Mouse (Mus musculus) cerebellum, adult 9-10 months (tissue): ENCODE data around the gene Supt5.

Experiments used
- DNase-seq: peaks from one replicate; pipeline ENCODE4 v3.0.0; 2022

The Supt5 gene

GRCm38 (mm10) chr7:28350155-28350883 is 11.8 kb upstream of the Supt5 start, which contains the start of gene Rps16:
Rps16 (plus strand) TSS chr7:28350652.
- peak; percentile 96 for DNase-seq

GRCm38 (mm10) chr7:28348601-28349000 is 10.1 kb upstream of the Supt5 start:
- no peak for DNase-seq

GRCm38 (mm10) chr7:28347746-28348145 is 9.2 kb upstream of the Supt5 start:
- DNase-seq = no peak

- DNase-seq = peak; percentile 77
These were observed 6.1 kb upstream of the Supt5 start for GRCm38 (mm10) chr7:28344637-28345036.

- no peak for DNase-seq
These were observed 2.8 kb upstream of the Supt5 start for GRCm38 (mm10) chr7:28341381-28341780.

GRCm38 (mm10) chr7:28339213-28339917 is 819 bp upstream of the Supt5 start:
- DNase-seq = peak; percentile 65

GRCm38 (mm10) chr7:28335471-28335870 is 3.1 kb downstream of the Supt5 start:
- no peak for DNase-seq

GRCm38 (mm10) chr7:28334534-28334933 is 4.0 kb downstream of the Supt5 start:
- DNase-seq = no peak

- no peak for DNase-seq
These were observed 10.3 kb downstream of the Supt5 start for GRCm38 (mm10) chr7:28328260-28328659.

GRCm38 (mm10) chr7:28326457-28326856 is 12.1 kb downstream of the Supt5 start:
- DNase-seq = no peak

GRCm38 (mm10) chr7:28325293-28325692 is 13.3 kb downstream of the Supt5 start:
- no peak for DNase-seq

GRCm38 (mm10) chr7:28321974-28322720 is 16.4 kb downstream of the Supt5 start:
- DNase-seq = no peak

- no peak for DNase-seq
These were observed 19.8 kb downstream of the Supt5 start for GRCm38 (mm10) chr7:28318714-28319113.

GRCm38 (mm10) chr7:28318036-28318435 is 20.5 kb downstream of the Supt5 start:
- DNase-seq = no peak

GRCm38 (mm10) chr7:28311926-28312543 is 26.5 kb downstream of the Supt5 start, which contains the start of gene Timm50:
Timm50 (minus strand) TSS chr7:28312072.
- DNase-seq = peak; percentile 97

- DNase-seq = peak; percentile 22
These were observed 27.2 kb downstream of the Supt5 start for GRCm38 (mm10) chr7:28311151-28311925.

GRCm38 (mm10) chr7:28309737-28310136 is 28.8 kb downstream of the Supt5 start:
- DNase-seq = no peak

- no peak for DNase-seq
These were observed 32.3 kb downstream of the Supt5 start for GRCm38 (mm10) chr7:28306216-28306615.

GRCm38 (mm10) chr7:28305641-28306040 is 32.9 kb downstream of the Supt5 start:
- DNase-seq = no peak

GRCm38 (mm10) chr7:28301616-28302433 is 36.7 kb downstream of the Supt5 start, which contains the start of gene Dll3:
Dll3 (minus strand) TSS chr7:28302238.
- no peak for DNase-seq
